Mouse (Mus musculus) CH12.LX (cell line): ENCODE results near the gene Nxnl2. TPM values are rescaled to one million over a fixed set of nuclear protein-coding genes. Genes with fewer than 3 reads are reported as not detected.

Experiments
- DNase-seq: peaks from one replicate; pipeline ENCODE4 v3.0.0-alpha.2; 2013; ENCODE audit errors: extremely low read depth
- H3K27ac ChIP-seq: 2 replicates; pipeline ENCODE4 v1.5.1; 2012; ENCODE audit warnings: low read depth, mild to moderate bottlenecking, control low read depth, moderate library complexity; ENCODE audit not compliant: insufficient read depth
- H3K27me3 ChIP-seq: replicated peaks from 2 replicates; pipeline ENCODE3; 2012; ENCODE audit warnings: inconsistent platforms
- H3K36me3 ChIP-seq, 2 experiments: replicated peaks in 1 of 2; 2 replicates each; pipeline versions ENCODE3 to v1.6.1; 2012; ENCODE audit warnings: inconsistent platforms in 1 of 2, low read length in 1 of 2, mild to moderate bottlenecking in 1 of 2, mixed read lengths in 1 of 2, moderate library complexity in 1 of 2; ENCODE audit not compliant: control insufficient read depth in 1 of 2, insufficient read depth in 1 of 2
- H3K4me1 ChIP-seq, 2 experiments: 2 replicates each; pipeline ENCODE4 v1.6.1; 2012; ENCODE audit warnings: inconsistent platforms in 1 of 2, moderate library complexity in 1 of 2; ENCODE audit not compliant: insufficient read depth in 2 of 2, control insufficient read depth in 1 of 2
- H3K4me2 ChIP-seq: 2 replicates; pipeline ENCODE4 v1.6.1; 2012; ENCODE audit warnings: low read depth, mild to moderate bottlenecking, control low read depth; ENCODE audit not compliant: poor library complexity, insufficient read depth, severe bottlenecking
- H3K4me3 ChIP-seq, 3 experiments: fragments of 150-350 bp in 1 of 3; sonication (generic) in 1 of 3; replicated peaks in 1 of 3; 2 replicates each; pipeline versions ENCODE3 to v1.5.1; 2011 to 2012; ENCODE audit warnings: low read depth in 2 of 3, low read length in 2 of 3, mild to moderate bottlenecking in 2 of 3, moderate library complexity in 2 of 3, control low read depth in 1 of 3, improper control_type of control experiment in 1 of 3, inconsistent platforms in 1 of 3, mixed read lengths in 1 of 3; ENCODE audit not compliant: poor library complexity in 1 of 3
- H3K79me2 ChIP-seq: replicated peaks from 2 replicates; pipeline ENCODE4 v1.6.1; 2012; ENCODE audit warnings: mild to moderate bottlenecking, moderate library complexity; ENCODE audit not compliant: control insufficient read depth, poor library complexity, insufficient read depth, severe bottlenecking; ENCODE audit errors: extremely low read depth
- H3K9ac ChIP-seq: 2 replicates; pipeline ENCODE4 v1.6.1; 2012; ENCODE audit warnings: low read depth, mild to moderate bottlenecking, control low read depth, moderate library complexity; ENCODE audit not compliant: insufficient read depth
- H3K9me3 ChIP-seq: replicated peaks from 2 replicates; pipeline ENCODE3; 2012; ENCODE audit warnings: low read length, inconsistent platforms, mixed read lengths
- BHLHE40 ChIP-seq: IDR thresholded peaks from 2 replicates; pipeline ENCODE4 v1.6.1; 2011; ENCODE audit warnings: mild to moderate bottlenecking, low read depth, low read length, improper control_type of control experiment
- CHD1 ChIP-seq: IDR thresholded peaks from 2 replicates; pipeline ENCODE4 v1.6.1; 2012; ENCODE audit warnings: low read depth, low read length, improper control_type of control experiment, inconsistent platforms
- CTCF ChIP-seq, 2 experiments: IDR thresholded peaks in 1 of 2; conservative IDR thresholded peaks in 1 of 2; 2 replicates each; pipeline ENCODE4 v1.5.1; 2011 to 2012; ENCODE audit warnings: low read depth in 2 of 2, low read length in 2 of 2, improper control_type of control experiment in 1 of 2, inconsistent platforms in 1 of 2, mild to moderate bottlenecking in 1 of 2, moderate library complexity in 1 of 2
- E2F4 ChIP-seq: IDR thresholded peaks from 2 replicates; pipeline ENCODE4 v1.6.1; 2011; ENCODE audit warnings: low read depth, low read length, improper control_type of control experiment; ENCODE audit not compliant: insufficient replicate concordance
- ELF1 ChIP-seq: IDR thresholded peaks from 2 replicates; pipeline ENCODE4 v1.6.1; 2014; ENCODE audit warnings: low read depth, mild to moderate bottlenecking, inconsistent platforms, low read length, improper control_type of control experiment
- HCFC1 ChIP-seq: IDR thresholded peaks from 2 replicates; pipeline ENCODE4 v1.6.1; 2012; ENCODE audit warnings: low read depth, mild to moderate bottlenecking, inconsistent platforms, low read length, improper control_type of control experiment
- IRF4 ChIP-seq: IDR thresholded peaks from 2 replicates; pipeline ENCODE4 v1.6.1; 2014; ENCODE audit warnings: low read depth, mild to moderate bottlenecking, inconsistent platforms, low read length, improper control_type of control experiment
- JUN ChIP-seq: IDR thresholded peaks from 2 replicates; pipeline ENCODE4 v1.6.1; 2011; ENCODE audit warnings: low read depth, mild to moderate bottlenecking, low read length, improper control_type of control experiment, moderate library complexity; ENCODE audit not compliant: insufficient read depth
- JUND ChIP-seq: conservative IDR thresholded peaks from 2 replicates; pipeline ENCODE4 v1.6.1; 2011; ENCODE audit warnings: low read depth, low read length, improper control_type of control experiment
- MAZ ChIP-seq: IDR thresholded peaks from 2 replicates; pipeline ENCODE4 v1.6.1; 2012; ENCODE audit warnings: low read depth, mild to moderate bottlenecking, inconsistent platforms, low read length, improper control_type of control experiment, moderate library complexity
- MEF2A ChIP-seq: IDR thresholded peaks from 2 replicates; pipeline ENCODE4 v1.6.1; 2014; ENCODE audit warnings: low read depth, mild to moderate bottlenecking, inconsistent platforms, low read length, improper control_type of control experiment, borderline replicate concordance
- MYC ChIP-seq: IDR thresholded peaks from 2 replicates; pipeline ENCODE4 v1.6.1; 2011; ENCODE audit warnings: low read depth, mild to moderate bottlenecking, improper control_type of control experiment, low read length
- NRF1 ChIP-seq: IDR thresholded peaks from 2 replicates; pipeline ENCODE4 v1.6.1; 2014; ENCODE audit warnings: low read depth, mild to moderate bottlenecking, inconsistent platforms, low read length, improper control_type of control experiment, moderate library complexity
- SIN3A ChIP-seq: IDR thresholded peaks from 2 replicates; pipeline ENCODE4 v1.6.1; 2012; ENCODE audit warnings: low read length, improper control_type of control experiment, inconsistent platforms
- SMC3 ChIP-seq: IDR thresholded peaks from 2 replicates; pipeline ENCODE4 v1.6.1; 2011; ENCODE audit warnings: low read depth, low read length, improper control_type of control experiment
- UBTF ChIP-seq: IDR thresholded peaks from 2 replicates; pipeline ENCODE4 v1.6.1; 2012; ENCODE audit warnings: low read depth, mild to moderate bottlenecking, inconsistent platforms, low read length, improper control_type of control experiment, moderate library complexity
- USF2 ChIP-seq: conservative IDR thresholded peaks from 2 replicates; pipeline ENCODE4 v1.6.1; 2011; ENCODE audit warnings: low read depth, low read length, improper control_type of control experiment
- ZC3H11A ChIP-seq: IDR thresholded peaks from 2 replicates; pipeline ENCODE4 v1.6.1; 2012; ENCODE audit warnings: low read depth, mild to moderate bottlenecking, inconsistent platforms, low read length, improper control_type of control experiment
- ZMIZ1 ChIP-seq: IDR thresholded peaks from 2 replicates; pipeline ENCODE4 v1.6.1; 2012; ENCODE audit warnings: low read depth, mild to moderate bottlenecking, inconsistent platforms, low read length, improper control_type of control experiment
- dilution Hi-C: fragments of 300-500 bp; cut with MboI; formaldehyde crosslinking; loops from 2 replicates; pipeline ENCODE4 v1.14.3; 2020; ENCODE audit warnings: low sequenced_read_pairs; ENCODE audit not compliant: extremely low pct_unique_long_range_greater_than_20kb, extremely low pct_ligation_motif_present
- in situ Hi-C: fragments of 300-500 bp; cut with MboI; formaldehyde crosslinking; loops from 3 replicates; pipeline ENCODE4 v1.14.3; 2019; ENCODE audit warnings: low sequenced_read_pairs, low pct_ligation_motif_present, low pct_unique_long_range_greater_than_20kb, mixed read lengths
- polyA plus RNA-seq: library from polyadenylated mRNA; unstranded; fragments of >175 nt; gene quantifications from 2 replicates; pipeline ENCODE4 v1.2.1, GENCODE M21; 2012; ENCODE audit warnings: low read depth; ENCODE audit not compliant: insufficient read length
- total RNA-seq, 2 experiments: library from RNA; depleted of rRNA; stranded (reverse); fragments of 300-350 nt in 1 of 2; fragments of >200 nt in 1 of 2; gene quantifications; 2 replicates each; pipeline ENCODE4 v1.2.3; 2012 to 2014

Nxnl2 gene
- total and polyA plus RNA-seq, 3 experiments = 0.21 TPM; not detected in 2

GRCm38 (mm10) chr13:51152966-51153669 is 17.7 kb upstream of the Nxnl2 start:
- Histone ChIP-seq H3K4me2 (no peak overlapping the region), H3K79me2 (no peaks in the 10 kb centered on the region), H3K9me3 (no peaks in the 10 kb centered on the region), H3K4me1 (peaks cover 0 to 16% of the 10 kb centered on the region in 2 experiments; a peak in 1 of 4 replicates), H3K27ac (no peak overlapping the region), H3K27me3 (no peaks in the 10 kb centered on the region), H3K9ac (no peak overlapping the region), H3K36me3 (peaks cover 20 to 56% of the 10 kb centered on the region in 2 experiments), H3K4me3 (no peak overlapping the region)
- in situ Hi-C loops = no loop called here
- no peak for TF ChIP-seq HCFC1
- no peak for TF ChIP-seq SIN3A
- no peak for TF ChIP-seq ZMIZ1
- TF ChIP-seq MYC = no peak
- TF ChIP-seq MEF2A = no peak
- no peak for TF ChIP-seq CTCF (conservative IDR thresholded peaks at IDR 0.05 in 1 of 2, IDR thresholded peaks at IDR 0.05 in 1 of 2; ENCODE audit: low read depth in 2 of 2, low read length in 2 of 2)
- no peak for TF ChIP-seq CHD1
- dilution Hi-C loops = no loop called here
- no peak for DNase-seq

- no peak for TF ChIP-seq NRF1
- H3K9ac ChIP-seq = no peak overlapping the region
- no peak overlapping the region for H3K4me3 ChIP-seq
- peaks cover 0 to 21% of the 10 kb centered on the region in 2 experiments; a peak in 2 of 4 replicates for H3K4me1 ChIP-seq
- dilution Hi-C loops = no loop called here
- no peaks in the 10 kb centered on the region for H3K9me3 ChIP-seq
- H3K27me3 ChIP-seq = no peaks in the 10 kb centered on the region
- no peaks in the 10 kb centered on the region for H3K79me2 ChIP-seq
- no peak for DNase-seq
- in situ Hi-C loops = no loop called here
- H3K4me2 ChIP-seq = no peak overlapping the region
- H3K27ac ChIP-seq = no peak overlapping the region
- peaks cover 19 to 56% of the 10 kb centered on the region in 2 experiments for H3K36me3 ChIP-seq
Measured at GRCm38 (mm10) chr13:51153670-51154030, 17.2 kb upstream of the Nxnl2 start.

- Histone ChIP-seq H3K27ac (no peak overlapping the region), H3K36me3 (peaks cover 11 to 50% of the 10 kb centered on the region in 2 experiments), H3K9ac (no peak overlapping the region), H3K4me1 (peaks cover 0 to 22% of the 10 kb centered on the region in 2 experiments; a peak in 2 of 4 replicates), H3K27me3 (no peaks in the 10 kb centered on the region), H3K9me3 (no peaks in the 10 kb centered on the region), H3K4me2 (no peak overlapping the region), H3K4me3 (no peak overlapping the region), H3K79me2 (no peaks in the 10 kb centered on the region)
- dilution Hi-C loops (no loop called here), in situ Hi-C loops (no loop called here)
- no peak for DNase-seq
- TF ChIP-seq ZC3H11A = no peak
- TF ChIP-seq SMC3 = no peak
- TF ChIP-seq BHLHE40 = no peak
- TF ChIP-seq E2F4 = no peak
- TF ChIP-seq ELF1 = no peak
- no peak for TF ChIP-seq UBTF
- TF ChIP-seq SIN3A = no peak
- no peak for TF ChIP-seq HCFC1
- no peak for TF ChIP-seq MAZ
- no peak for TF ChIP-seq JUN
- TF ChIP-seq CTCF (conservative IDR thresholded peaks at IDR 0.05 in 1 of 2, IDR thresholded peaks at IDR 0.05 in 1 of 2; ENCODE audit: low read depth in 2 of 2, low read length in 2 of 2) = no peak
- TF ChIP-seq JUND = no peak
- TF ChIP-seq IRF4 = no peak
- TF ChIP-seq USF2 = no peak
- TF ChIP-seq MYC = no peak
Measured at GRCm38 (mm10) chr13:51155178-51156013, 15.4 kb upstream of the Nxnl2 start.
